Mouse (Mus musculus): ENCODE data around the gene Clint1.
A peak's percentile ranks its signal among the peaks of the same experiment; 100 is the strongest.

Gene Clint1

DNA sequence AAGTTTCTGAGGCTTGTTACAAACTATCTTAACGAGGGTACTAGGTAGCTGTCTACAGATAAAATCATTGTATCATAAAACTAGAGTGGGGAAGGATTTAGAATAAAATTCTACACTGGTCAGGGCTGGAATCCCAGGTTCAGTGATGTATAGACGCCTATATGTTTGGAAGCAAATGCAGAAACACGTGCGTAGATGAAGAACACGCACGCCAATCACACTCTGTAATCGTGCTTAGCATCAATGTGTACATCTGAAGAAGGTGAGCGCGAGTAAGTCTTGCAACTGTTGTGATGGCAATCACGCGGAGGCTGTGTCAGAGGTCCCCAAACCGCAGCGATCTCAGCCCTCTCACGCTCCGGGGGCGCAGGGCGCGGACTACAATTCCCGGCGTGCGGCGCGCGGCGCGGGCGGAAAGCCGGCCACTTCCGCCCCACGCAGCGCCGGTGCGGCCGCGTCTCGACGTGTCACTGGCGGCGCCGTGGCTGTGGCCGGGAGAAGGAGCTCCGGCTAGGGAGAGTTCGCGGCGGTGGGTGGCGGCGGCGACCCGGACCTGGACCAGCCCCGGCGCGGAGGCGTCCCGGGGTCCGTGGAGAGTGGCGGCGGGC, at the start of gene Clint1:
TSS of gene Clint1 (plus strand) at position 536 of the 608 bp plus-strand sequence.
- peak; percentile 79 to 80 for DNase-seq

DNA sequence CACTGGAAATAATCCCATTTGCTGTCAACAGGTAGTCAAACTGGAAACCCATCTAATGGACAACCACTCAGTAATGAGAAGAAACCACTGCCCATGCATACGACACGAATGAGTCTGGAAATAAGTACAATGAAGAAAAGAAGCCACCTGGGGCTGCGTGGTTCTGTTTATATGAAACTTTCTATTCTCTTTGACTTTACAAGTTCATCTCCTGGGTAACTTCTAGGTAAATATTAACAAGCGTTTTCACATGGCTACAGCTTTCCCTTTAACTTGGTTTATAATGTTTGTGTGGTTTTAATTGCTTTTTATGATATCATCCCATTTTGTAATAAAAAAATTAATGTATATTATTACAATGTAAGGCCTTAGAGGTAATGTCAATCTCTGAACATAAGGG, 47.8 kb upstream of the Clint1 start:
- DNase-seq = no peak

DNA sequence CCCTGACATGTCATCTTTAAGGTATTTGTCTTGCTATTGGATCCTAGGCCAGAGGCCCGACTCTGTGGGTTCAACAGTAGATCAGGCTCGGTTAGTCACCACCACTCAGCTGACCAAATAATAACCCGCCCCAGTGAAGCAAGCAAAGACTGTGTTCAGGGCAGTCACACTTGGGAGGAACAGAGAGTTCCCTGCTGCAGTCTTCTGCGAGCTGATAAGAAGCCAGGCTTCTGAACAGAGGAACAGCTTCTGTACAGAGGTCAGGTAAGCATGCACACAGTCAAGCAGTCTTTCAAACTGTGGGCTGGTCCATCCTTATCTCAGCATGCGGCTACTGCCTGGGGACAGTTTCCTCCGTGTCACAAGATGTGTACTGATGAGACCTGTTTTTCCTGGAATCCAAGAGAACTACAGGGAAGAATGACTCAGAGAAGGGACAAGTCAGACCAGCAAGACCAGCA, 46.5 kb upstream of the Clint1 start:
- no peak for DNase-seq

DNA sequence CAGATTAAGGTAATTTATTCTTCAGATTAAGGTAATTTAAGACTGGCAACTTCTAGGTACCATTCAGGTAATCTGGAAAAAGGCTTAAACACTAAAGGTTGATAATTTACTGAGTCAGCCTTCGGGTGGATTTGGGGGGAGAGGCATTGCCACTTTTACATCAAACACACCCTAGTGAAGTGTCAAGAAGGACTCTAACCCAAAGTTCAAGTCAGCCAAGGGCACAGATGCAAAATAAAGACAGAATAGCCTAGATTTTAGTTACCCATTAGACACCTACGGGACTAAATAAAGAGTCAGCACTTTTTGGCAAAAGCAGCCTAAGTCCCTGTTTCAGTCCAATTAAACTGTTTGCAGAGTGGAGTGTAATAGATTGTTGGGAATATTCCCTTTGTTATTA, 46.0 kb upstream of the Clint1 start:
- no peak for DNase-seq

DNA sequence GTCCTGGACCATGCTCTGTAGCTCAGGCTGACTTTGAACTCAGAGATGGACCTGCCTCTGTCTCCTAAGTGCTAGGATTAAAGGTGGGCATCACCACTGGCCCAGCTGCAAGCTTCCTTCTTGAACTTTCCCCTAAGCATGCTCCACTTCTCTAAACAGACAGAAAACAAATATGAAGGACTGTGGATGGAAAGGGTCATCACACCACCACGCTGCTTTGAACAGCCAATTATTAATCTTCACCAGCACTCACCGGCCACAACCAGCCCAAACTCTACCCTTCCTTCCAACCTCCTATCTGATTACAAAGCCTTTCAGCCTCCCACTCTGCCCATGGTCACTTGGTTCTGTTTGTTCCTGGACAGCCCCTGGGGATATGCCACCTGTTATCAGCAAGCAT, 45.6 kb upstream of the Clint1 start:
- DNase-seq = no peak

DNA sequence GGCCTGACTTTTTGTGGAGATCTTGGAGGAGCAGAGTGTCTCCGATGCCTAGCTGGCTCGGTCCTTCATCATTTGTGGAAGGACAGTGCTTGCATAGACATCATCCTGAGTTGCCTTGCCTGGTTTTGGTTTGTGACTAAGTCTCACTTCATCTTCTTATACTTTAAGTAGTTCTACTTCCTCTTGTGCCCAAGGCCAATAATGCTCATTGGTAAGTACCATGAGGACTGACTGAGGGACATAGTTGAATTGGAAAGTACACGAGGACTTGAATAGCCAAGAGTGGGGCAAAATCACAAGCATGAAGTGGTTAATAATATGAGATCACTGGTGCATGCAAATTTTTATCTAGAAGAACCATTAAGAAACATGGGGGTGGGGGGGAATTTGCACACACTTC, 45.0 kb upstream of the Clint1 start:
- no peak for DNase-seq

DNA sequence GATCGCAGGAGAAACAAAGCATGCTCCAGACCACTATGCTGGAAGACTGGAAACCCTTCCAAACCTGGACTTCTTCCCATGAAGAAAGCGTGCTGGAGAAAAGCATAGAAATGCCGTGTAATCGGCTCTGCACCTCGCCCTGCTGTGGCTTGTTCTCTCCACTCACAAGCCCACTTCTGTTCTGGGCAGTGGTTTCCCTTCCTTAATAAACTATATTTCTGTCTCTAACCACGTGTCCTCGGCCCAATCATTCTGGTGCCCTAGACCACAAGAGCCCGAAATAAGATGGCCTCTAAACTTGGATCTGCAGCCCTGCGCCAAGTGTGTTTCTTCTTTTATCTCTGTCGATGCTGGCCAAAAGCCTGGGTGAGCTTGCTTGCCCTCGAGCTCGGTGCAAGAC, 44.0 kb upstream of the Clint1 start:
- no peak for DNase-seq

DNA sequence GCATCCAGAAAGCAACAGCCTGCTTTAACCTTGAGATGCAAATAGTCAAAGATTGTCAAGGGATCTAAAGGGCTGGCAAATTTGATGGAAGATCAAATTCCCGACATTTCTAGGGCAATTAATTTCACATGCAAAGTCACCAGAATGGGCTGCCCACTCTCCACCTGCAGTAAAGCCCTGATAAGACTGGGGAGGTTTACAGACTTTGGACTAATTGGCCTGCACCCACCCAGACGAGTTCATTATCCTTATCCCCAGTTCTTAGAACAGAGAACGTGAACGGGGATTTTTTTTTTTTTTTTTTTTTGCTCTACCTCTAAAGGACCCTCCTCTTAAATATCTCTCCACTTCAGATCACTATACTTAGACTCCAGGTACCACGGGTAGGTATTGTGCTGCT, 42.4 kb upstream of the Clint1 start:
- DNase-seq = no peak

DNA sequence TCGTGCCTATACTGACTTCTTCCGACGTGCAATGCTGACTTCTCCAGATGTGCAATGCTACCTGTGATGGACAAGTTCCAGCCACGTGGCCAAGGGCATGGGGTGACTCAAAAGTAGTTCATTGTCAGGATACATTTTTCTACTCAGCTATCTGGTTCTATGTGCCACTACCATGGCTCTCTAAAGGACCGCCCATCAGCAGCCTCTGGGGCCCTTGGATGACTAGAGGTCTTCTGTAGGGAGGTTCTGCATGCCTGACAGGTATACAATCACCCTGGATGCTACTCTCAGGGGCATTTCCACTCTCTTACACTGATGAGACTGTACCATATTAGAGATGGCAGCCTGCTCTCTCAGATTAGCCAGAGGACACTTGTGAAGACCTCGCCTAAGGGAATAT, 41.8 kb upstream of the Clint1 start:
- DNase-seq = no peak

DNA sequence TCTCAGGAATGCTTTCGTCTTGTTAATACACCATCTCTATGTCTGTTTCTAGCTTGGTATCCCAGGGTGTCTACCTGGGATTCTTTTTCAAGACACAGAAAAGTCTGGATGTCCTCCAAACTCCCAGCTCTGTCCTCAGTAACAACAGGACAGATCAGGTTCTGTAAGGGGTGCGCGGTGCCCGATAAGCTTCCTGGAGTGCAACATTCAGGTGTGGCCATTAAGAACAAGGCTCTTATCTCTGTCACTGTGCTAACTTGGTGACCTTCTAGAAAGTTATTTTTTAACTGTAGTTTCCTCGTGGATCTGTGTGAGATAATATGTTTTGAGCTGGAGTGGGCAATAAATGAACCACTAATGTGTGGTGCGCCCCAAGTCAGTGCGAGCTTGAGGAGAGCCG, 41.0 kb upstream of the Clint1 start:
- DNase-seq = no peak

DNA sequence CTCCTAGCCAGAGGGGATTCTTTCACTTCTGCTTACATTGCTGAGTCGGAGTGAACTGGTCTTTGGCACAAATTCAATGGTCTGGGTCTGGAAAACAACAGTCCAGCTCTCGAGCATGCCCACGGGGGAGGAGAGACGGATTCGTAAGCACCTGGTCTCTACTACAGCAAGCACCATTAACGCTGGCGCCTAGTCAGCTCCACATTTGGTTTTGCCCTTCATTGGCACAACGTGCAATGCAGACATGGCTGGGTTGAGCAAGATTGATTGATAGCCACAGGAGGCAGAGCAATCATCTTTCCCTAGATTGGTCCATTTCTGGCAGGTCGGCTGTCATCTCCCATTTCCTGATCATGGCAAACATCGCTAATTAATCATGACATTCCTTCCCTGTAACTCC, 36.2 kb upstream of the Clint1 start:
- no peak for DNase-seq

DNA sequence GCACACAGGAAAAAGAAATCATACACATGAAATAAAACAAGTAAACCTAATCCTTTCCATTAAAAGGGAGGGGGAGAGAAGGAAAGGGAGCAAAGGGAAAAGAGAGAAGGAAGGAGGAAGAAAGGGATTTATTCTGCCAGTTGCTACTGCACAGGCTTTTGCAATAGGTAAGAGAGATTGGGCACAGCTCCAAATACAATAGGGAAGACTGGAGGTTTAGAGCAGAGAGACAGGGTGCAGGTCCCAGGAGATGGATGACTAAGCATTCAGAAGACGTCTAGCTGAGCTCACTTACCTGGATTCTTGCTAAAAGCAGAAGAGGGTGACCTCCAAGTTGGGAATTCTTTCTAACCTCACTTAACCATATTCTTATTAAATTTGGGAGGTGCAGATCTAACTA, 35.1 kb upstream of the Clint1 start:
- no peak for DNase-seq

DNA sequence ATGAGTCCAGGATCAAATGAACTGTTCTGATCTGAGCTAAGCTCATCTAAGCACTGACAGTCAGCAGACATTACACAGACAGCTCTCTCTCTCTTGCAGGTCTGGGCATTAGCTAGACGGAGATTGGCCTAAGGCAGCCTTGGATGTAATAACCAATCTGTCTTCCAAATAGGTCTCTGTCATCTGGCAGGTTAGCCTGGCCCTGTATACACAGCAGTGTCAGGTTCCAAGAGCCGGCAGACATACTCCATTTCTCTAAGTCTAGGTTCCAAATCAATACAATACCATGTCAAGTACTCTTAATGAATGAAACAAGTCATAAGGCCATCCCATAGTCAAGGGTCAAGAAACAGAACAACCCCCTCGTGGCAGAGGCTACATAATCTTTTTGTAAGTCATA, 33.9 kb upstream of the Clint1 start:
- DNase-seq = no peak

DNA sequence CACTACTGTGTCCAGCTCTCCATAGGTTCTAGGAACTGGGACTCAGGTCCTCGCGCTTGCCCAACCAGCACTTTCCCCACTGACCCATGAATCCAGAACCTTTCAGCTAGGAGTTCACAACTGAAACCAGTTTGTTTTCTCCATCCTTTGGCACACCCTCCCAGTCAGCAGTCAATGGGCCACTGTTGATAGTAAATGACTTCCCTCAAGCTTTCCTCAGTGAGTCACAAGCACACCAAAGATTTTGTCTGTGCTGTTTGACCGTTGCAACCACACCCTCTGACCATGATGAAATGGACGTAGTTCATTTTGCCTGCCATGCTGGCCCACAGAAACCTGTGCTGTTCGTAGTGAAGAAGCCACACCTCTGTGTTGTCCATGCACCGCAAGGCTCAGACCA, 30.9 kb upstream of the Clint1 start:
- no peak for DNase-seq

DNA sequence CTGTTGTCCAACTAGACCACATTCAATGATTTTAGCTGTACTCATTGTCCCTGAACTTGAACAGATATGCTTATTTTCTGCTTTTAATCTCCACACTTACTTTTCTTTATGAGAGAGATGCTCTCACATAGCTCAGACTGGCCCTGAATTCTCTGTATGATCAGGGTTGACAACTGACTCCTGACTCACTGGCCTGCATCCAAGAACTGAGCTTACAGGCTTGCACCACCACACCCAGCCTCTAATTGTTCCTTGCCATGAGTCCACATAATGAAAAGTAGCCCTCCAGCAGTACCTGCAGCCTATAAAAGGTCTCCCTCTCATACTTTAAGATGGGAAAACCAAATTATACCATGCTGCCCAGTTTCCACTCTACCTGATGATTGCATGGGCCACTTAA, 21.7 kb upstream of the Clint1 start:
- DNase-seq = no peak

DNA sequence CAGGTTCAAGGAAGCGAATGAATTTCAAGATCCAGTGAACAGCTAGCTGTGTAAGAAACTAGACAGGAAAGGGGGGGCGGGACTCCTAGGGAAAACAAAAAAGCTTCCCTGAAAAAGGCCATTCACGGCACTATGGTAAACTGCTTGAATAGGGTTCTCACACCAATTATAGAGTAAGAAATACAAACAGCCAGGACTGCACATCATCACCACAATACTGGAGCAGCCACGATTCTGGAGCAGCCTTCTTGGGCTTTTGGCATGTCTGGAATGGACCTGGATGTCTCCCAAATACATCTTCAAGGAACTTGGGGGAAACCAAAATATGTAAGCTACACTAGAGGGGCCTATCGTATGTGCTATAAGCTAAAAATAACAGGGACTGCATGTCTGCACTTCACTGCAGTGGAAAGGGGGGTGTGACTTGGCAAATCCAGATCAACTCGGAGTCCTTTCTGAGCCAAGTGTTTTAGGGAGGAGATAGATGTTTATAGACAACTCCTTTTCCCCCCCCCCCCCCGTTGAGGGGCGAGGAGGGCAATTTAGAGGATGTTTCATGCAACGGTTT, 21.0 kb upstream of the Clint1 start:
- DNase-seq = no peak

DNA sequence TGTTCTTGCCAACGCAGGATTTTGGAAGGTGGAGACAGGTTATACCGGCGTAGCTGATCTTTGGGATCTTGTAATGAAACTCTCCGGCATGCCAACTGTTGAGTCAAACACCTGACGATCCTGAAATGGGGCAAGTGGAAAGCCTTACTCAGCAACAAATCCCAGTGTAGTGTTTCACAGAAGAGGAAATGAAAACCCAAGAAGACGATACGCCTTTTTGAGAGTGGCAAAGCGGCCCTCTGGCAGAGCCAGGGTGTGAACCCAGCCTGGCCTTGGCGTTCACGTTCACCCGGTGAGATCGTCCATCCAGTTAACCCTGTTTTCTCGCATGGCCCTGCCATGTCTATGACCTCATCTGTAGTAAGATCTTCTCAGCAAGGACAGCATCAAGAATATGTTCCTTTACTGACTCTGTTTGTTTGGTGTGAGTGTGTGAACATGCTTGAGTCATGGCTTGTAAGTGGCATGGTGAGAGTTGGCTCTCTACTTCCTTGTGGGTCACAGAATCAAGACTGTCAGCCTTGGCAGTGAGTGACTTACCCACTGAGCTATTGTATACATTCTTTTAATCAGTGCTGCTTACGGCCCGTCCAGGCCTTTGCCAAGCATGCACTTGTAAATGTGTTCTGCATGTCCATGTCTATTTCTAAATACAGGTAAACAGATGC, 20.2 kb upstream of the Clint1 start:
- DNase-seq = no peak

DNA sequence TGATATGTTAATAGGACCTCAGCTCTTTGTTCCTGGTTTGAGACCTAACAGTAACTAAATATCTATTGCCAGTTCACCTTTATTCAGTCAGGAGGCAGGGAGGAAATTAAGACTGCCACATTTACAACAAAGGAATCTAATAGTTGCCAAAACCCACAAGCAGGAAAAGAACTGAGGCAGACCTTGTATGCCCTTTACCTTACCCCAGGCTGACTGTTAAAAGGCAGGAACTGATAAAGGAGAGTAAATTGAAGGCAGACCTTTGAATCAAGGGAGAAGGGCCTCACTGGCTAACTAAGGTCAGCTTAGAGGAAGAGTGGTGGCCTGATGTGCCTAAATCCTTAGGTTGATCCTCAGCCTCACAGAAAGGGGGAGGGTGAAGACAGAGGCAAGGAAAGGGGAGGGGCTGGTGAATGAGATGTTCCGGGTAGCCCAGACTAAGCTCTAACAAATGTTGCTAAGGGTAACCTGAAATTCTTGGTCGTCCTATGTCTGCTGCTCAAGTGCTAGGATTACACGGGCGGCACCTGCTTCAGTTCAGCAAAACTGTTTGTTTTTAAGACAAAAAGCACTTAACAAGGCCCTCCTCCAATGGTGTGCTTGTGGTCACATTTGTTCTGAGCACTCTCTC, 16.1 kb upstream of the Clint1 start:
- no peak for DNase-seq

DNA sequence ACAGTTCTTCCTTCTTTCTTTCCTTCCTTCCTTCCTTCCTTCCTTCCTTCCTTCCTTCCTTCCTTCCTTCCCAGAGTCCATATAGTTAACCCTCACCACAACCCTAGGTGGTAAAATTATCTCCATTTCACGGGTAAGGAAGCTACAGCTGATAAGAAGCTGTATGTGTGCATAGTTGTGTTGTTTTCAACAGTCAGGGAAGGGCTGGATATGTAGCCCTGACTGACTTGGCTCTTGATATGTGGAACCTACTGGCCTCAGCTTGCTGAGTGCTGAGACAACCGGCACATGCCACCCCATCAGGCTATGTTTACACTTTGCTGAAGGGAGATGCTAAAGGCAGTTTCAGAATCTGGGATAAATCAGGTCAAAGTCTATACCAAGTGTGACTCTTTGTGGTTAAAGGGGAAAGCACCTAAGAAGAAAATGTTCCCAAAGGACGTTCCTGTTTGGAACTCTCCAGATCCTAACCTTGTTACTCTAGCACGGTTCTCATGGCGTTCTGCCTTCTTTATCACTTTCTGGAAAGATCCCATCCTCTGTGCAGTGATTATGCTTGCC, 14.5 kb upstream of the Clint1 start:
- DNase-seq = no peak

DNA sequence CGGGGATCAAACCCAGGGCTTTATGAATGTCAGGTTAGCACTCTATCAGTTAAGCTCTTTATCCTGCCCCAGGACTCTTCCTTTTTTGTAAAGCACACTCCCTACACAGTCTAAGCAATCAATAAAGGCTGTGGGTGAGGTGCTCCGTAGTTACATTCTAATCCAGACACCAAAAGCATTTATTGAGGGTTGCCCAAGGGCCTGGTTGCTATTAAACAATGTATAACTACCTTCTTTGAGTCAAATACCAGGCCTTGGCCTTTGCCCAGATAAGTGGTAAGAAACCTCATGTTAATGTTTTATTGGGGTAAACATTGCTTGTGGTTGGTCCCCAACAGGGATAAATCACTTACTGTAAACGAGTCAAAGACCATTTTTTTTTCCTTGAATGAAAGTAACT, 13.4 kb upstream of the Clint1 start:
- DNase-seq = no peak

DNA sequence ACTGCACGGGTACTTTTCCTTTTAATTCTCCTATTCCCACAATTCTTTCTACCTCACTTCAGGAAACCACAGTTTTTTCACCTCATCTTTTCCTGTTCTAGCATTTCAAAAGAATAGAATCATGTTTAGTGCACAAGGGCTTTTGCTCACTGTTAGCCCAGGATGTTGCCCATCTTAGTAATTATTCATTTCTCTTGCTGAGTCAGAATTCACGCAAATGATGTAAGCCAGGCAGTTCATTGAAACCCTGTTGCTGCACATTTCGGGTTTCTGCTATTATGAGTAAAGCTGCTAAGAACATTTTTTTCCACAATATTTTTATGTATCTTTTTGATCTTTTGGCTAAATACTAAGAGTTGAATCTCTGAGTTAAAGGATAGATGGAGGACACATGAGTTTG, 11.5 kb upstream of the Clint1 start:
- no peak for DNase-seq

DNA sequence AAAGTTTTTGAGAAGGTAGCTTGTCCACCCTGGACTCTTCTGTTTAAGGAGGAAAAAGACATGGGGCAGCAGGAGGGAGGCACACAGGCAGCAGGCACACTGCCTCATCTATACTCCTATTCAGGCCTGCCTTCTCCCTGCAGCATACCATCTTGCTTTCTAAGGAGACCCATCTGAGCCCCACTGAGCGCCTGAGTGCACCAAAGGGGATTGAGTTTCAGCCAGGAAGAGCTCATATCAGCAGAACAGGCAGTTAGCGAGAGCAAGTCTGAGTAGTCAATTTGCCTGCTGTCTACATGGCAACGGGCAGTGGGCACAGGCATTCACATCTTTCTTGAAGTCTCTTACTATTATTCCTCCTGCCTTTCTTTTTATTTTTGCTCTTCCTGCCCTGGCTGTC, 5.8 kb upstream of the Clint1 start:
- no peak for DNase-seq

DNA sequence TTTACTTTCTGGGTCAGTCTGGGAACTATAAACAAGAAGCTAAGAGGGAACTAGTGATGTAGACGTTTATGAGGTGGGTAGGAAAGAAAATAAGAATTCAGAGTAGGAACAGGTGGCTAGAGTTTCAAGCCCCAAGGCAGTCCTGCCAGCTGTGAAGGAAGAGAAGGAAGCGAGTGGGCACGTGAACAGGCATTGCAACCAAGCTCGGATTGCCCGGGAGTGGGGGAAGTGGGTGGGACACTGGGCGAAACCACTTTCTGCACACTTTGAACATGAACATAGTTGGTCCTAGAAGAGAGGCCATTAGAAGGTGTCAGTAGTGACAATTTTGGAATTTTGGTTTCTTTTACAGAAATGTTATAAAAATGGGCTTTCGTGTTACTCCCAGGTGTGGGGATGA, 4.3 kb upstream of the Clint1 start:
- peak; percentile 17 to 22 for DNase-seq

DNA sequence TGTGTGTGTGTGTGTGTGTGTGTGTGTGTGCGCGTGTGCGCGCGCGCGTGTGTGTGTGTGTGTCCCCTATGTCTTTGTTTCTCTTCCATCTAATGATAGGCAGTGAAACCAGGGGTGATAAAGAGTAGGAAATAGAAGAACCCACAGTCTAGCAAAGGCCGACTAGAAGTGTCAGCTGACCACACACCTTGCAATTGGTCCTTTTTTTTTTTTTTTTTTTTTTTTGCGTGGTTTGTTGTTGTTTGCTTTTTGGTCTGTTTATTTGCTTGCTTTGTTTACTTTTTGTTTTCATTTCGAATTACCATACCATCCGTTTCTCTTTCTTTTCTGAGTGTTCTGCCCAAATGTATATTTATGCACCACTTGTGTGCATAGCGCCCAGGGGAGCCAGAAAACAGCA, 3.6 kb upstream of the Clint1 start:
- DNase-seq = no peak

Measured in thymus, adult 18-20 months (tissue).